Mouse (Mus musculus): ENCODE measurements at regions not wholly inside any gene's neighbourhood (a gene's known extent, or its start where the extent isn't known, plus 50 kb on each side); places are given as distances from the start of the nearest gene placed in this dataset.

DNA sequence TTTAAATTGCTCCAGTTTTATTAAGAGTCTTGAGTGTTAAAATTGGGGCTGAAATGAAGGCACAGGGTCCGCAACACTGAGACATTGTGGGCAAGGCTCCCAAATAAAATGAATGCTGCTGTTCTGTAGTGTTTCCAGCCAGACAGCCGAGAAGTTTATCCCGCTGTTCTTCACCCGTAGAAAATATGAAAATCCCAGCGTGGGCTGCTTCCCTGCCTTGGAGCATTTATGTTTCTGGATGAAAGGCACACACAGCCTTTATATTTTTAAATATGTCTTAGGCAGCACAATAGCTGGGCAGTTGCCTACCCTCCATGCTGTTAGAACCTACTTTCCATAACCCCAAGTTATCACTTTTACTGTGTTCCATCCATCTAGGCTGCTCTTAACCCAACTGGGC, 102.6 kb downstream of the Diras2 start:
- no peak overlapping the region for H3K4me2 ChIP-seq (replicated peaks; ENCODE audit: low read depth, low read length, severe bottlenecking)
- no peak overlapping the region for H3K27ac ChIP-seq (replicated peaks; ENCODE audit: low read depth, low read length)
- no peak overlapping the region for H3K4me3 ChIP-seq (replicated peaks; ENCODE audit: low read length)
- no peak overlapping the region for H3K9ac ChIP-seq (ENCODE audit: low read depth, low read length, severe bottlenecking)
- TF ChIP-seq POLR2A (IDR thresholded peaks at IDR 0.05; ENCODE audit: borderline replicate concordance, extremely low read depth, insufficient read depth, insufficient read length), result no peak
- H3K27me3 ChIP-seq (ENCODE audit: control insufficient read depth, insufficient read depth, low read length), result no peaks in the 10 kb centered on the region
- DNase-seq (ENCODE audit: low spot score) (no peak), ATAC-seq (ENCODE audit: low FRiP score, low read depth) (no peak)
- no peaks in the 10 kb centered on the region for H3K4me1 ChIP-seq (ENCODE audit: control insufficient read depth, insufficient read depth, low read length)
- H3K36me3 ChIP-seq (ENCODE audit: control insufficient read depth, insufficient read depth, low read length), result no peaks in the 10 kb centered on the region
- H3K9me3 ChIP-seq (ENCODE audit: control insufficient read depth, low read length), result no peaks in the 10 kb centered on the region
- 65% methylated on average over 5 of the region's 5 CpGs for WGBS

DNA sequence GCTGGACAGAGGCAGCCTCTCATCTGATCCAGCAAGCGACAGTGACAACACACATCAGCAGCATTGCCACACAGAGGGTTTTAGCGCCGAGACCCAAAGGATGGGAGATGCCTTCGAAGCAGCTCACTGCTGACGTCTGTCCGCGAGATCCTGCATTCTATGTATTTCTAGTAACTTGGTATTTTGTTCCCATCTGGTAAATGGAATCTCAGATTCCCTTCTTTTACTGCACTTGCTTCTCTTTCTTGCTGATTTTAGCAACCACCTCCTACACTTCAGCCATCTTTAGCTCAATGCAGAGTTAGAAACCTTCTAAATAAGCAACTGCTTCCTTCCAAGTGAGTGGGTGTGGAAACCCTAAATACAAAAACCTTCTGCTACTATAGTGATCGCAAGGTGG, 94.3 kb downstream of the Diras2 start:
- no peak overlapping the region for H3K9ac ChIP-seq (ENCODE audit: low read depth, low read length, severe bottlenecking)
- TF ChIP-seq POLR2A (IDR thresholded peaks at IDR 0.05; ENCODE audit: borderline replicate concordance, extremely low read depth, insufficient read depth, insufficient read length), result no peak
- DNase-seq (ENCODE audit: low spot score), result no peak
- no peaks in the 10 kb centered on the region for H3K27me3 ChIP-seq (ENCODE audit: control insufficient read depth, insufficient read depth, low read length)
- WGBS, result 79% methylated on average over 8 of the region's 8 CpGs
- no peaks in the 10 kb centered on the region for H3K9me3 ChIP-seq (ENCODE audit: control insufficient read depth, low read length)
- no peaks in the 10 kb centered on the region for H3K4me1 ChIP-seq (ENCODE audit: control insufficient read depth, insufficient read depth, low read length)
- H3K36me3 ChIP-seq (ENCODE audit: control insufficient read depth, insufficient read depth, low read length), result no peaks in the 10 kb centered on the region
- H3K4me3 ChIP-seq (replicated peaks; ENCODE audit: low read length), result no peak overlapping the region
- H3K4me2 ChIP-seq (replicated peaks; ENCODE audit: low read depth, low read length, severe bottlenecking), result no peak overlapping the region
- no peak overlapping the region for H3K27ac ChIP-seq (replicated peaks; ENCODE audit: low read depth, low read length)
- ATAC-seq (ENCODE audit: low FRiP score, low read depth), result no peak

DNA sequence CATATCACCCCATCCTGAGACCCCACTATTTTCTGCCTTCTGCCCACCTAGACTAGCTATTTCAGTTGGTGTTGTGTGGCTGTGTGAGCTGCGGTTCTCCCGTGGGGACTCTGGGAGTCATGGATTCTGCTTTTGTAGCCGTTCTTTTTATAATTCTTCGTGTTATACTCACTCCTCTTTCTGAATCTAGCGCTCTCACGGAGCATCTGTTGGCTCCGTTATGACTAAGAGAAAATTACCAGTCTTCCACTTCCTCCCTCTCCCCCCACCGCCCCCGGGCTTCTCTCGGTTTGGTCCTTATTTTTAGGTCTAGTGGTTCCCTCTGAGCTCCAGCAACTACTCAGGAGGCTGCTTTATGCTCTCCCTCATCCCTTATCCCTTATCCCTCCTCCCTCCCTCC, 85.6 kb downstream of the Diras2 start:
- no peaks in the 10 kb centered on the region for H3K27me3 ChIP-seq (ENCODE audit: control insufficient read depth, insufficient read depth, low read length)
- no peak overlapping the region for H3K4me3 ChIP-seq (replicated peaks; ENCODE audit: low read length)
- no peaks in the 10 kb centered on the region for H3K36me3 ChIP-seq (ENCODE audit: control insufficient read depth, insufficient read depth, low read length)
- no peak overlapping the region for H3K4me2 ChIP-seq (replicated peaks; ENCODE audit: low read depth, low read length, severe bottlenecking)
- no peak overlapping the region for H3K27ac ChIP-seq (replicated peaks; ENCODE audit: low read depth, low read length)
- H3K9me3 ChIP-seq (ENCODE audit: control insufficient read depth, low read length), result no peaks in the 10 kb centered on the region
- 81% methylated on average over 10 of the region's 10 CpGs for WGBS
- TF ChIP-seq POLR2A (IDR thresholded peaks at IDR 0.05; ENCODE audit: borderline replicate concordance, extremely low read depth, insufficient read depth, insufficient read length), result no peak
- no peak overlapping the region for H3K9ac ChIP-seq (ENCODE audit: low read depth, low read length, severe bottlenecking)
- no peak for ATAC-seq (ENCODE audit: low FRiP score, low read depth)
- no peaks in the 10 kb centered on the region for H3K4me1 ChIP-seq (ENCODE audit: control insufficient read depth, insufficient read depth, low read length)
- no peak for DNase-seq (ENCODE audit: low spot score)

DNA sequence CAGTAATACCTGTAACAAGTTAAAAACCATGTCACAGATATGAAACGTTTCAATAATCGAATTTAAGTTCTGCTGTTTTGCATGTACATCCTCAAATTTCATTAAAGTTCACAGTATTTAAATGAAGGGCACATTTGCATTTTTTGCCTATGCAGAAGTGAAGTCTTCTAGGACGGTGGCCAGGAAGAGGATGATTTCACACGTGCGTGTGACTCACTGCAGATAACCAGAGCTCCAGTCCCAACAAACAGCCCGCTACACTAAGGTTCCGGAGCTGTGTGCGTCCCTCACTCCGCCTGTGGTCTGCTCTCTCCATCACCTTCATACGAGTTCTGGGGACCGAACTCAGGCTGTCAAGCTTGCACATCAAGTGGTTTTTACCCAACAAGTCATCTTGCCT, 82.2 kb downstream of the Diras2 start:
- TF ChIP-seq POLR2A (IDR thresholded peaks at IDR 0.05; ENCODE audit: borderline replicate concordance, extremely low read depth, insufficient read depth, insufficient read length), result no peak
- DNase-seq (ENCODE audit: low spot score) (no peak), ATAC-seq (ENCODE audit: low FRiP score, low read depth) (no peak)
- no peaks in the 10 kb centered on the region for H3K4me1 ChIP-seq (ENCODE audit: control insufficient read depth, insufficient read depth, low read length)
- H3K27me3 ChIP-seq (ENCODE audit: control insufficient read depth, insufficient read depth, low read length), result no peaks in the 10 kb centered on the region
- no peak overlapping the region for H3K4me3 ChIP-seq (replicated peaks; ENCODE audit: low read length)
- WGBS, result 82% methylated on average over 11 of the region's 11 CpGs
- no peaks in the 10 kb centered on the region for H3K9me3 ChIP-seq (ENCODE audit: control insufficient read depth, low read length)
- H3K4me2 ChIP-seq (replicated peaks; ENCODE audit: low read depth, low read length, severe bottlenecking), result no peak overlapping the region
- no peaks in the 10 kb centered on the region for H3K36me3 ChIP-seq (ENCODE audit: control insufficient read depth, insufficient read depth, low read length)
- no peak overlapping the region for H3K27ac ChIP-seq (replicated peaks; ENCODE audit: low read depth, low read length)
- no peak overlapping the region for H3K9ac ChIP-seq (ENCODE audit: low read depth, low read length, severe bottlenecking)

GRCm38 (mm10) chr13:52451486-52451885, 79.6 kb downstream of the Diras2 start:
- WGBS, result 66% methylated on average over 9 of the region's 9 CpGs
- Histone ChIP-seq H3K9me3 (ENCODE audit: control insufficient read depth, low read length) (no peaks in the 10 kb centered on the region), H3K4me3 (replicated peaks; ENCODE audit: low read length) (no peak overlapping the region), H3K36me3 (ENCODE audit: control insufficient read depth, insufficient read depth, low read length) (no peaks in the 10 kb centered on the region), H3K9ac (ENCODE audit: low read depth, low read length, severe bottlenecking) (no peak overlapping the region), H3K4me1 (ENCODE audit: control insufficient read depth, insufficient read depth, low read length) (no peaks in the 10 kb centered on the region), H3K27me3 (ENCODE audit: control insufficient read depth, insufficient read depth, low read length) (no peaks in the 10 kb centered on the region), H3K27ac (replicated peaks; ENCODE audit: low read depth, low read length) (no peak overlapping the region), H3K4me2 (replicated peaks; ENCODE audit: low read depth, low read length, severe bottlenecking) (no peak overlapping the region)
- DNase-seq (ENCODE audit: low spot score), result no peak
- no peak for ATAC-seq (ENCODE audit: low FRiP score, low read depth)
- TF ChIP-seq POLR2A (IDR thresholded peaks at IDR 0.05; ENCODE audit: borderline replicate concordance, extremely low read depth, insufficient read depth, insufficient read length), result no peak

GRCm38 (mm10) chr13:52452291-52452690, 78.8 kb downstream of the Diras2 start:
- H3K4me2 ChIP-seq (replicated peaks; ENCODE audit: low read depth, low read length, severe bottlenecking), result no peak overlapping the region
- ATAC-seq (ENCODE audit: low FRiP score, low read depth) (no peak), DNase-seq (ENCODE audit: low spot score) (no peak)
- no peak overlapping the region for H3K9ac ChIP-seq (ENCODE audit: low read depth, low read length, severe bottlenecking)
- no peak overlapping the region for H3K27ac ChIP-seq (replicated peaks; ENCODE audit: low read depth, low read length)
- WGBS, result 47% methylated on average over 4 of the region's 4 CpGs
- H3K36me3 ChIP-seq (ENCODE audit: control insufficient read depth, insufficient read depth, low read length), result no peaks in the 10 kb centered on the region
- no peaks in the 10 kb centered on the region for H3K9me3 ChIP-seq (ENCODE audit: control insufficient read depth, low read length)
- H3K27me3 ChIP-seq (ENCODE audit: control insufficient read depth, insufficient read depth, low read length), result no peaks in the 10 kb centered on the region
- TF ChIP-seq POLR2A (IDR thresholded peaks at IDR 0.05; ENCODE audit: borderline replicate concordance, extremely low read depth, insufficient read depth, insufficient read length), result no peak
- H3K4me1 ChIP-seq (ENCODE audit: control insufficient read depth, insufficient read depth, low read length), result no peaks in the 10 kb centered on the region
- no peak overlapping the region for H3K4me3 ChIP-seq (replicated peaks; ENCODE audit: low read length)

All from limb, embryonic 14.5 days (tissue).